Mouse (Mus musculus): Measurements from ENCODE around the gene Zfp784. TPM values are rescaled to one million over a fixed set of nuclear protein-coding genes. Genes with fewer than 3 reads are reported as not detected.
"Not testable (repeated sequence)": the region's sequence is repeated elsewhere in the genome, so short reads cannot be mapped to it uniquely, and the experiment has no call there.

Zfp784 gene
- polyA plus RNA-seq, 1 experiment from 2014 or later: 7.5 TPM

DNA sequence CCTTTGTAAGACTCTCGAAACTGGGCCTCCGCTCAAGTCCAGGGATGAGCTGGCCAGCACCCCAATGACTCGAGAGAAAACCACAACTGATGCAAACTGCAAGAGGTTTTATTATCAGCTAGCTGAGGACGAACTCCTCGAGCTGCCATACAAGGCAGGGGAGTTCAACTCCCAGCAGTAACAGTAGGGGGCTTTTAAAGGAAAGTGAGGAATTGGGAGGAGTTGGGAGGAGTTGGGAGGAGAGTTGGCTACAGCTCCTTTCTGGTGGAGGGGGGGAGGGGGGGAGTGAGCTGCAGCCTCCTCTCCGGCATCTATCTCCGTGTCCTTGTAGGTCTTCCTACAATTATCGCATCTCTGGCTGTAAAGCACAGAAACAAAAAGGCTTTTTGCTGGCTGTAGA, 35.4 kb downstream of the Zfp784 start:
- H3K4me3 ChIP-seq (replicated peaks); H3K27ac ChIP-seq (replicated peaks); H3K4me1 ChIP-seq; H3K9ac ChIP-seq; H3K27me3 ChIP-seq; ATAC-seq (ENCODE audit: insufficient number of reproducible peaks, low FRiP score, low TSS enrichment, low read depth); H3K4me2 ChIP-seq (replicated peaks); H3K9me3 ChIP-seq (replicated peaks): not testable (repeated sequence)
- WGBS: 65% methylated on average over 8 of the region's 8 CpGs
- peaks cover 13% of the 10 kb centered on the region for H3K36me3 ChIP-seq

DNA sequence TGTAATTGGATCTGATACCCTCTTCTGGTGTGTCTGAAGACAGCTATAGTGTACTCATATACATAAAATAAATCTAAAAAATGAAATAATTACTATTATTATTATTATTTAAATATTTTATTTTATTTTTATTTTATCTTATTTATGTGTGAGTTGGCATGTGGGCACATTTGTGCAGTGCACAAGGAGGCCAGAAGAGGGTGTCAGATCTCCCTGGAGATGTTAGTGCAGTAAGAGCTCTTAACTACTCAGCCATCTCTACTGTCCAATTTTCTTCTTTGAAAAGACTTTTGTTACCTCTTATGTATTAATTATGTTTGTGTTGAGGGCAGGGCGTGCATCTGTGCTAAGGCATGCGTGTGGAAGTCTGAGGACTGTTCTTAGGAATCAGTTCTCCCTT, 38.4 kb downstream of the Zfp784 start:
- Histone ChIP-seq H3K9me3 (replicated peaks) (no peaks in the 10 kb centered on the region), H3K27ac (replicated peaks) (no peak overlapping the region), H3K4me1 (peaks cover 14% of the 10 kb centered on the region), H3K4me3 (replicated peaks) (no peak overlapping the region), H3K27me3 (no peaks in the 10 kb centered on the region), H3K9ac (no peak overlapping the region), H3K36me3 (no peaks in the 10 kb centered on the region), H3K4me2 (replicated peaks) (no peak overlapping the region)
- 60% methylated on average over 2 of the region's 2 CpGs for WGBS
- ATAC-seq (ENCODE audit: insufficient number of reproducible peaks, low FRiP score, low TSS enrichment, low read depth): no peak

GRCm38 (mm10) chr7:4996934-4997333, 41.3 kb downstream of the Zfp784 start:
- Histone ChIP-seq H3K27me3 (no peaks in the 10 kb centered on the region), H3K4me3 (replicated peaks) (peak overlapping the region; percentile 78), H3K27ac (replicated peaks) (0 out of 2 replicates have a peak overlapping the region, but pooled peaks have one; percentile 74), H3K9me3 (replicated peaks) (no peaks in the 10 kb centered on the region), H3K36me3 (peaks cover 22% of the 10 kb centered on the region), H3K4me2 (replicated peaks) (peak overlapping the region; percentile 75), H3K9ac (no peak overlapping the region), H3K4me1 (peaks cover 28% of the 10 kb centered on the region)
- ATAC-seq (ENCODE audit: insufficient number of reproducible peaks, low FRiP score, low TSS enrichment, low read depth): no peak
- 49% methylated on average over 6 of the region's 8 CpGs for WGBS

GRCm38 (mm10) chr7:4996003-4996895, 42.0 kb downstream of the Zfp784 start, which contains the start of gene Zfp579:
Gene Zfp579, minus strand, starts transcription at chr7:4996158.
- H3K9me3 ChIP-seq (replicated peaks): no peaks in the 10 kb centered on the region
- H3K4me3 ChIP-seq (replicated peaks): peak within 1 kb of the TSS; percentile 78
- H3K27me3 ChIP-seq: no peaks in the 10 kb centered on the region
- 6% methylated on average over 13 of the region's 26 CpGs for WGBS
- peaks cover 28% of the 10 kb centered on the region for H3K4me1 ChIP-seq
- H3K4me2 ChIP-seq (replicated peaks): peak within 1 kb of the TSS; percentile 75
- H3K36me3 ChIP-seq: peaks cover 29% of the 10 kb centered on the region
- peak within 1 kb of the TSS; percentile 72 for H3K9ac ChIP-seq
- peak; percentile 88 for ATAC-seq (ENCODE audit: insufficient number of reproducible peaks, low FRiP score, low TSS enrichment, low read depth)
- peak within 1 kb of the TSS; percentile 74 for H3K27ac ChIP-seq (replicated peaks)

GRCm38 (mm10) chr7:4995268-4996002, 42.8 kb downstream of the Zfp784 start:
- no peaks in the 10 kb centered on the region for H3K27me3 ChIP-seq
- WGBS: 6% methylated on average over 19 of the region's 19 CpGs
- peak overlapping the region; percentile 65; the same call in 1 of the 2 replicates for H3K27ac ChIP-seq (replicated peaks)
- H3K36me3 ChIP-seq: peaks cover 30% of the 10 kb centered on the region
- ATAC-seq (ENCODE audit: insufficient number of reproducible peaks, low FRiP score, low TSS enrichment, low read depth): peak; percentile 51; the same call in 1 of the 2 replicates
- peaks cover 28% of the 10 kb centered on the region for H3K4me1 ChIP-seq
- H3K9me3 ChIP-seq (replicated peaks): no peaks in the 10 kb centered on the region
- peak overlapping the region; percentile 78 for H3K4me3 ChIP-seq (replicated peaks)
- peak overlapping the region; percentile 72 for H3K9ac ChIP-seq
- peak overlapping the region; percentile 75 for H3K4me2 ChIP-seq (replicated peaks)

DNA sequence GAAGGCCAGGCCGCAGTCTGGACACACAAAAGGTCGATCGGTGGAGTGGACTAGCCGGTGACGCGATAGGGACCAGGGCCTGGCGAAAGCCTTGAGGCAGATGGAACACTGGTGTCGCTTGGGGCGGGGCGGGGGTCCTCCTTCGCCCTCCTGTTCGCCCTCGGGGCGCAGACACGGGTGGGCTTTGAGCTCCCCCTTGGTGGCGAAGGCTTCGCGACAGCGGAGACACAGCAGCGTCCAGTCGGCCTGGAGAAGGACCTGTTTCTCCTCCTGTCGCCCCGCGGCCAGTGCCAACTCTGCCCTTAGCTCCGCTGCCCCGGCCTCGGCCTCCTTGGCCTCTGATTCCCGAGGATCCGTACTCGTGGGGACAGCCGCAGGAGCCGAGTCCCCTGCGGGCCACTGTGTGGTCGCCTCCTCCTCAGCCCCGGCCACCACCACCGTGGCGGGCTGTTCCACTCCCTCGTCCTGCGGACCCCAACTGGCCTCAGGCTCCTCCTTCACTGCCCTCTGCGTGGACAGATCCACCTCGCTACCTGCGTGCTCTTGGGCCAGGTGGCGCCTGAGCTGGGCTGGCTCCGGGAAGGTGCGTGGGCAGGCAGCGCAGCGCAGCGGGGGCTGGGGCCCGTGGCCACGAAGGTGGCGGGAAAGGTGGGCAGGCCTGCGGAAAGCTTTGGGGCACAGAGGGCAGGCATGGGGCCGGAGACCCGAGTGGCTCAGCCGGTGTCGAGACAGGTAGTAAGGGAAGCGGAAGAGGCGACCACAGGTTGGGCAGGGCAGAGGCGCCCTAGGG, 44.1 kb downstream of the Zfp784 start:
- 56% methylated on average over 59 of the region's 59 CpGs for WGBS
- H3K4me3 ChIP-seq (replicated peaks): peak overlapping the region; percentile 78
- H3K9me3 ChIP-seq (replicated peaks): no peaks in the 10 kb centered on the region
- peak overlapping the region; percentile 75 for H3K4me2 ChIP-seq (replicated peaks)
- no peak overlapping the region for H3K27ac ChIP-seq (replicated peaks)
- H3K9ac ChIP-seq: no peak overlapping the region
- H3K27me3 ChIP-seq: no peaks in the 10 kb centered on the region
- no peak for ATAC-seq (ENCODE audit: insufficient number of reproducible peaks, low FRiP score, low TSS enrichment, low read depth)
- H3K4me1 ChIP-seq: peaks cover 28% of the 10 kb centered on the region
- peaks cover 30% of the 10 kb centered on the region for H3K36me3 ChIP-seq

- ATAC-seq (ENCODE audit: insufficient number of reproducible peaks, low FRiP score, low TSS enrichment, low read depth): no peak
- Histone ChIP-seq H3K27me3 (no peaks in the 10 kb centered on the region), H3K4me3 (replicated peaks) (no peak overlapping the region), H3K27ac (replicated peaks) (no peak overlapping the region), H3K9me3 (replicated peaks) (no peaks in the 10 kb centered on the region), H3K36me3 (peaks cover 30% of the 10 kb centered on the region), H3K4me1 (peaks cover 28% of the 10 kb centered on the region), H3K9ac (no peak overlapping the region), H3K4me2 (replicated peaks) (no peak overlapping the region)
- 55% methylated on average over 55 of the region's 55 CpGs for WGBS
Measured at GRCm38 (mm10) chr7:4993347-4993998, 44.8 kb downstream of the Zfp784 start.

DNA sequence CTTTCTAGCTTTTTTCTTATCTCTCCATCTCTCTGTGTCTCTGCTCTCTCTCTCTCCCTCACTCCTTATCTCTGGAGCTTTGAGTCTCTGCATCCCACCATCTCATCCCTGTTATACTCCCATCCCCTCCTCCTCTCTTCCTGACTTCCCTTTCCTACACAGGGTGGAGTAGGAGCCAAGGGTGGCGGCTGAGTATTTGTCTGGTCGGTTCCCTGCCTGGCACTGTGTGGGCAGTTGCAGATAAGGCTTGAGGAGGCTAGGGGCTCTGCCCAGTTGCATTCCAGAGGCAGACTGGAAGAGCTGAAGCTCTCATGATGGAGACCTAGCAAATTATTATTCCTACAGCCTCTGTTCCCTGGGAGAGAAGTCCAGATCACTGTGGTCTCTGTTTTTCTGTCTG, 50.0 kb downstream of the Zfp784 start:
- H3K27me3 ChIP-seq: no peaks in the 10 kb centered on the region
- peaks cover 21% of the 10 kb centered on the region for H3K36me3 ChIP-seq
- WGBS: 59% methylated on average over 2 of the region's 2 CpGs
- ATAC-seq (ENCODE audit: insufficient number of reproducible peaks, low FRiP score, low TSS enrichment, low read depth): no peak
- H3K4me3 ChIP-seq (replicated peaks): no peak overlapping the region
- no peaks in the 10 kb centered on the region for H3K9me3 ChIP-seq (replicated peaks)
- no peak overlapping the region for H3K9ac ChIP-seq
- no peaks in the 10 kb centered on the region; the same call in 1 of the 2 replicates for H3K4me1 ChIP-seq
- H3K27ac ChIP-seq (replicated peaks): no peak overlapping the region
- no peak overlapping the region for H3K4me2 ChIP-seq (replicated peaks)
